ENCODE assay signal across 20 mouse cellular contexts in genomic region chr13:79142903-79143302, GRCm38 (mm10).
DNase-seq lines count a peak whose midpoint lies in the region; ATAC-seq and TF ChIP-seq lines count a peak whose summit lies in the region.
"Had no signal": no experiment of that assay in that cellular context is flagged by ENCODE, and none has a peak within 500 bp of the region (broad histone marks: within the 10 kb centered on the region; RNA-seq: fewer than 3 reads in every experiment).

No protein-coding gene starts in this region.

- TF ChIP-seq EP300 in stomach, postnatal 0 days (optimal IDR thresholded peaks at IDR 0.05): no peak

- H3K27ac ChIP-seq in forebrain, postnatal 0 days (ENCODE audit: low read depth, low read length): no peak overlapping the region
- H3K27ac ChIP-seq in forebrain, embryonic 11.5 days (ENCODE audit: low read depth, low read length): no peak overlapping the region
- H3K27ac ChIP-seq in lung, embryonic 14.5 days (ENCODE audit: low read depth): no peak overlapping the region
- no peak overlapping the region for H3K27ac ChIP-seq in stomach, embryonic 14.5 days (ENCODE audit: low read length)
- no peak overlapping the region for H3K27ac ChIP-seq in stomach, postnatal 0 days (replicated peaks)
- H3K27ac ChIP-seq: embryonic facial prominence, embryonic 12.5 days; limb, embryonic 13.5 days; liver, embryonic 14.5 days; macrophage; midbrain, embryonic 10.5 days had no signal

- peak; percentile 3 for DNase-seq in forebrain, postnatal 0 days
- DNase-seq in forebrain, embryonic 11.5 days (ENCODE audit: low spot score): no peak
- peak; percentile 88 for DNase-seq in lung, embryonic 14.5 days
- DNase-seq in lung, postnatal 14 days: no peak
- no peak for DNase-seq in stomach, postnatal 0 days (ENCODE audit: low spot score)
- DNase-seq in frontal cortex, postnatal 14 days (ENCODE audit: low spot score in 2 of 2): no peak
- DNase-seq: adrenal gland, adult 2 months; cerebellum, adult 9-11 months; gastrocnemius, postnatal 14 days; heart, adult 18-20 months; heart, postnatal 36 days; kidney, adult 8-10 months; right cerebral cortex, postnatal 14 days; spleen, adult 18-20 months had no signal

- TF ChIP-seq CTCF in forebrain, postnatal 0 days (IDR thresholded peaks at IDR 0.05; ENCODE audit: low read depth): no peak
- TF ChIP-seq CTCF in lung, embryonic 14.5 days (IDR thresholded peaks at IDR 0.05; ENCODE audit: low read depth): no peak
- no peak for TF ChIP-seq CTCF in stomach, postnatal 0 days (IDR thresholded peaks at IDR 0.05; ENCODE audit: low read depth)

- no peak for ATAC-seq in forebrain, postnatal 0 days
- no peak for ATAC-seq in forebrain, embryonic 11.5 days (replicated peaks; ENCODE audit: low FRiP score)
- ATAC-seq in lung, embryonic 14.5 days (ENCODE audit: insufficient read depth): peak; percentile 79
- ATAC-seq in stomach, embryonic 14.5 days (ENCODE audit: insufficient number of reproducible peaks, insufficient read depth, low FRiP score, low read depth): peak; percentile 67; the same call in 1 of the 2 replicates
- no peak for ATAC-seq in stomach, postnatal 0 days (ENCODE audit: low FRiP score, low TSS enrichment)

- H3K4me2 ChIP-seq in forebrain, postnatal 0 days (ENCODE audit: low read depth): no peak overlapping the region
- no peak overlapping the region for H3K4me2 ChIP-seq in forebrain, embryonic 11.5 days (ENCODE audit: low read depth, low read length, severe bottlenecking)
- H3K4me2 ChIP-seq in lung, embryonic 14.5 days: no peak overlapping the region
- no peak overlapping the region for H3K4me2 ChIP-seq in stomach, embryonic 14.5 days (replicated peaks; ENCODE audit: low read depth, low read length)
- H3K4me2 ChIP-seq in stomach, postnatal 0 days (replicated peaks; ENCODE audit: low read depth): no peak overlapping the region
- H3K4me2 ChIP-seq: embryonic facial prominence, embryonic 12.5 days; limb, embryonic 13.5 days had no signal

- no peaks in the 10 kb centered on the region for H3K27me3 ChIP-seq in forebrain, postnatal 0 days (ENCODE audit: insufficient read depth, low read length)
- no peaks in the 10 kb centered on the region for H3K27me3 ChIP-seq in forebrain, embryonic 11.5 days (ENCODE audit: control insufficient read depth, insufficient read depth, low read length)
- H3K27me3 ChIP-seq in lung, embryonic 14.5 days (ENCODE audit: insufficient read depth, low read length): no peaks in the 10 kb centered on the region
- H3K27me3 ChIP-seq in stomach, embryonic 14.5 days (ENCODE audit: control insufficient read depth, insufficient read depth, low read length): no peaks in the 10 kb centered on the region
- H3K27me3 ChIP-seq in stomach, postnatal 0 days (ENCODE audit: control insufficient read depth, insufficient read depth, low read length): no peaks in the 10 kb centered on the region
- H3K27me3 ChIP-seq: embryonic facial prominence, embryonic 12.5 days; limb, embryonic 13.5 days had no signal

- H3K9ac ChIP-seq in forebrain, postnatal 0 days: no peak overlapping the region
- no peak overlapping the region for H3K9ac ChIP-seq in forebrain, embryonic 11.5 days (ENCODE audit: low read length)
- H3K9ac ChIP-seq in lung, embryonic 14.5 days: no peak overlapping the region
- H3K9ac ChIP-seq in stomach, embryonic 14.5 days (replicated peaks; ENCODE audit: low read depth, low read length): no peak overlapping the region
- no peak overlapping the region for H3K9ac ChIP-seq in stomach, postnatal 0 days (ENCODE audit: low read length)
- H3K9ac ChIP-seq: embryonic facial prominence, embryonic 12.5 days; limb, embryonic 13.5 days; liver, embryonic 14.5 days had no signal

- WGBS in forebrain, postnatal 0 days: 25% methylated on average over 1 of the region's 1 CpGs
- WGBS in forebrain, embryonic 11.5 days: 71% methylated on average over 1 of the region's 1 CpGs
- 34% methylated on average over 1 of the region's 1 CpGs for WGBS in lung, embryonic 14.5 days
- 15% methylated on average over 1 of the region's 1 CpGs for WGBS in stomach, embryonic 14.5 days
- 30% methylated on average over 1 of the region's 1 CpGs for WGBS in stomach, postnatal 0 days

- H3K9me3 ChIP-seq in forebrain, postnatal 0 days (ENCODE audit: low read length): no peaks in the 10 kb centered on the region
- H3K9me3 ChIP-seq in forebrain, embryonic 11.5 days (ENCODE audit: control insufficient read depth, low read length): no peaks in the 10 kb centered on the region
- H3K9me3 ChIP-seq in lung, embryonic 14.5 days (ENCODE audit: low read depth, low read length): no peaks in the 10 kb centered on the region
- no peaks in the 10 kb centered on the region for H3K9me3 ChIP-seq in stomach, embryonic 14.5 days (ENCODE audit: control insufficient read depth, low read depth, low read length)
- no peaks in the 10 kb centered on the region for H3K9me3 ChIP-seq in stomach, postnatal 0 days (ENCODE audit: control insufficient read depth, low read length)
- H3K9me3 ChIP-seq: embryonic facial prominence, embryonic 12.5 days; limb, embryonic 13.5 days; midbrain, embryonic 10.5 days had no signal

- H3K36me3 ChIP-seq in forebrain, postnatal 0 days (ENCODE audit: insufficient read depth): no peaks in the 10 kb centered on the region
- H3K36me3 ChIP-seq in forebrain, embryonic 11.5 days (ENCODE audit: control insufficient read depth, insufficient read depth, low read length): no peaks in the 10 kb centered on the region
- H3K36me3 ChIP-seq in lung, embryonic 14.5 days (ENCODE audit: insufficient read depth): no peaks in the 10 kb centered on the region
- no peaks in the 10 kb centered on the region for H3K36me3 ChIP-seq in stomach, embryonic 14.5 days (ENCODE audit: control insufficient read depth, insufficient read depth, low read length)
- H3K36me3 ChIP-seq in stomach, postnatal 0 days (ENCODE audit: control insufficient read depth, insufficient read depth, low read length): no peaks in the 10 kb centered on the region
- H3K36me3 ChIP-seq: embryonic facial prominence, embryonic 12.5 days; limb, embryonic 13.5 days; midbrain, embryonic 10.5 days had no signal

- no peak overlapping the region for H3K4me3 ChIP-seq in forebrain, postnatal 0 days (ENCODE audit: low read depth, low read length)
- H3K4me3 ChIP-seq in forebrain, embryonic 11.5 days (ENCODE audit: low read depth, low read length): no peak overlapping the region
- H3K4me3 ChIP-seq in lung, embryonic 14.5 days (ENCODE audit: low read depth, low read length): no peak overlapping the region
- no peak overlapping the region for H3K4me3 ChIP-seq in stomach, embryonic 14.5 days (ENCODE audit: low read depth, low read length)
- H3K4me3 ChIP-seq in stomach, postnatal 0 days (ENCODE audit: low read depth, low read length): no peak overlapping the region
- H3K4me3 ChIP-seq: embryonic facial prominence, embryonic 12.5 days; limb, embryonic 13.5 days; midbrain, embryonic 10.5 days had no signal

- no peaks in the 10 kb centered on the region for H3K4me1 ChIP-seq in forebrain, postnatal 0 days (ENCODE audit: insufficient read depth)
- no peaks in the 10 kb centered on the region for H3K4me1 ChIP-seq in forebrain, embryonic 11.5 days (replicated peaks; ENCODE audit: control insufficient read depth, insufficient read depth, low read length)
- H3K4me1 ChIP-seq in lung, embryonic 14.5 days (ENCODE audit: insufficient read depth): no peaks in the 10 kb centered on the region
- H3K4me1 ChIP-seq in stomach, embryonic 14.5 days (ENCODE audit: control insufficient read depth, insufficient read depth, low read length): no peaks in the 10 kb centered on the region
- H3K4me1 ChIP-seq in stomach, postnatal 0 days (replicated peaks; ENCODE audit: control insufficient read depth, insufficient read depth): no peaks in the 10 kb centered on the region
- H3K4me1 ChIP-seq: embryonic facial prominence, embryonic 12.5 days; limb, embryonic 13.5 days had no signal

Comparison
In these comparisons a context has a peak if more than half of its experiments do, and no peak if none do; other contexts are left out.
1. ATAC-seq: peak in lung, embryonic 14.5 days (single experiment) and stomach, embryonic 14.5 days (single experiment); none in forebrain, postnatal 0 days (single experiment), forebrain, embryonic 11.5 days (single experiment) and stomach, postnatal 0 days (single experiment).
2. DNase-seq: peak in forebrain, postnatal 0 days (single experiment) and lung, embryonic 14.5 days (single experiment); none in forebrain, embryonic 11.5 days (single experiment), lung, postnatal 14 days (single experiment), stomach, postnatal 0 days (single experiment) and frontal cortex, postnatal 14 days (0 of 2).